Mouse (Mus musculus) hindbrain, embryonic 13.5 days (tissue): Measurements from ENCODE around the gene Tmem210. TPM values are rescaled to one million over a fixed set of nuclear protein-coding genes. Genes with fewer than 3 reads are reported as not detected.
A peak's percentile ranks its signal among the peaks of the same experiment; 100 is the strongest.

Source experiments
- ATAC-seq: fragments of 200-750 bp; cut with Nextera tagmentation; 2 replicates; pipeline ENCODE4 v1.8.0; 2017; ENCODE audit warnings: moderate TSS enrichment; ENCODE audit not compliant: low FRiP score
- H3K27ac ChIP-seq: fragments of 300-500 bp; sonication (generic); 2 replicates; pipeline ENCODE4 v1.5.1; 2015; ENCODE audit warnings: inconsistent platforms, mild to moderate bottlenecking, moderate library complexity
- H3K27me3 ChIP-seq: fragments of 300-500 bp; sonication (generic); 2 replicates; pipeline ENCODE4 v1.6.1; 2015; ENCODE audit warnings: mild to moderate bottlenecking, inconsistent platforms
- H3K36me3 ChIP-seq: fragments of 300-500 bp; sonication (generic); 2 replicates; pipeline ENCODE4 v1.6.1; 2015; ENCODE audit warnings: mild to moderate bottlenecking, inconsistent platforms
- H3K4me1 ChIP-seq: fragments of 300-500 bp; sonication (generic); replicated peaks from 2 replicates; pipeline ENCODE4 v1.6.1; 2015; ENCODE audit warnings: inconsistent platforms
- H3K4me2 ChIP-seq: fragments of 300-500 bp; sonication (generic); 2 replicates; pipeline ENCODE4 v1.6.1; 2015; ENCODE audit warnings: inconsistent platforms, mild to moderate bottlenecking, moderate library complexity
- H3K4me3 ChIP-seq: fragments of 300-500 bp; sonication (generic); 2 replicates; pipeline ENCODE4 v1.5.1; 2015; ENCODE audit warnings: mild to moderate bottlenecking, inconsistent platforms
- H3K9ac ChIP-seq: fragments of 300-500 bp; sonication (generic); 2 replicates; pipeline ENCODE4 v1.6.1; 2015; ENCODE audit warnings: mild to moderate bottlenecking, inconsistent platforms
- H3K9me3 ChIP-seq: fragments of 300-500 bp; sonication (generic); 2 replicates; pipeline ENCODE4 v1.6.1; 2016; ENCODE audit warnings: inconsistent platforms
- WGBS: fragments of 180-500 bp; shearing (Covaris S2); methylation state at CpG from one replicate; pipeline ENCODE4 v1.1.7; 2015; 5-methylcytosine and 5-hydroxymethylcytosine counted together
- polyA plus RNA-seq: library from polyadenylated mRNA; unstranded; fragments of >200 nt; fragmentation: Nextera tagmentation; extraction: Ambion mirVana; gene quantifications from 2 replicates; pipeline ENCODE4 v1.2.1, GENCODE M21; 2015

Gene Tmem210
- polyA plus RNA-seq, 1 experiment from 2014 or later: not detected

DNA sequence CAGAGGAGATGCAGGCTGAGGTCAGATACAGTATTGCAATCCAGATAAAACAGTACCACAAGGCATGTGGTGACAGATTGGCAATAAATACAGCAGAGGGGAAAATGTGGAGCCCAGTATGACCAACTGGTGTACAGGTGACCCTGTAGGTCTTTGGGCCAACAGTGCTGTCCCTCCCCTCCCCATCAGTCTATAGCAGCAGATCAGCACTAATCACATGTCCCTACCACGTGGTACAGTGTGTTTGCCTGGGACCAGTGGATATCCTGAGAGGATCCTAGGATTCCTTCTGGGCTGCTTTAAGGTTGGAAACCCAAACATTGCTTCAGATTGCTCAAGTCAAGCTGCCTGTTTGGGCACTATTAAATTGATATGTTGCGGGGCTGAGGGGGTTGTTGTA, 45.6 kb downstream of the Tmem210 start:
- Histone ChIP-seq H3K4me1 (peaks cover 33% of the 10 kb centered on the region), H3K27ac (no peak overlapping the region), H3K9me3 (no peaks in the 10 kb centered on the region), H3K4me2 (peak overlapping the region; percentile 97), H3K27me3 (no peaks in the 10 kb centered on the region), H3K9ac (peak overlapping the region; percentile 88), H3K36me3 (peaks cover 48% of the 10 kb centered on the region), H3K4me3 (peak overlapping the region; percentile 91)
- ATAC-seq: no peak
- WGBS: 88% methylated on average over 2 of the region's 2 CpGs

DNA sequence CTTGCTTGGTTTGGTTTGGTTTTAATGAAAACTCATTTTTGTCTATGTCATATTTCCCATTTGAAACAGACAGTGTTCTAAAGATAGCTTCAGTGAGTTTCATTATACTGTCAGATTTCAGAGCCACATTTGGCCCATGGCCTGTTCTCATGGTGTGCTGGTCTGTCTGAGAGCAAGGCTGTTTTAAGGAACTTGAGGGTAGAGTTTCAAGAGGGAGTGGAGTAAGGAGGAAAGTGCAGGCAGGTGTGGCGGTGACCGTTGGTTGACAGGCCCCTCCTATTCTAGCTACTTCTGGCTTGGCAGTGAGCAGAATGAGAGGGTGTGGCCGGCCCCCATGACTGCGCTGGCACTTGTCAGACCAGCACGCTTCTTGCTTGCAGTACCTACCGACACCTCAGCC, 50.4 kb downstream of the Tmem210 start:
- WGBS: 96% methylated on average over 6 of the region's 6 CpGs
- H3K36me3 ChIP-seq: peaks cover 86% of the 10 kb centered on the region

More for the DNA sequence above, 50.4 kb downstream of the Tmem210 start:
- Histone ChIP-seq H3K9ac (no peak overlapping the region), H3K4me1 (peaks cover 21% of the 10 kb centered on the region), H3K27ac (no peak overlapping the region), H3K4me2 (no peak overlapping the region), H3K9me3 (no peaks in the 10 kb centered on the region), H3K4me3 (no peak overlapping the region), H3K27me3 (no peaks in the 10 kb centered on the region)
- no peak for ATAC-seq

Other genes starting within 250 kb of the Tmem210 start
- 130 and 136 TPM in 2 replicates for gene Nsmf, start 233.8 kb upstream of the Tmem210 start, polyA plus RNA-seq
- gene Entpd8, start 207.8 kb upstream of the Tmem210 start, polyA plus RNA-seq: not detected in 2 replicates
- gene Noxa1, start 193.0 kb upstream of the Tmem210 start, polyA plus RNA-seq: not detected in 2 replicates
- 21.4 and 24.6 TPM in 2 replicates for gene Nrarp, start 107.4 kb upstream of the Tmem210 start, polyA plus RNA-seq
- gene Tor4a, start 91.3 kb upstream of the Tmem210 start, polyA plus RNA-seq: 1.6 and 1.9 TPM in 2 replicates
- gene Nelfb, start 76.7 kb upstream of the Tmem210 start, polyA plus RNA-seq: 98.3 and 104 TPM in 2 replicates
- gene Stpg3, start 73.5 kb upstream of the Tmem210 start, polyA plus RNA-seq: not detected in 2 replicates
- 0.40 and 1.3 TPM in 2 replicates for gene Fam166a, start 69.4 kb upstream of the Tmem210 start, polyA plus RNA-seq
- gene Tubb4b, start 63.4 kb upstream of the Tmem210 start, polyA plus RNA-seq: 349 and 363 TPM in 2 replicates
- gene Slc34a3, start 53.8 kb upstream of the Tmem210 start, polyA plus RNA-seq: not detected in 2 replicates
- not detected in 2 replicates for gene Rnf224, start 51.4 kb upstream of the Tmem210 start, polyA plus RNA-seq
- 90.3 and 92.4 TPM in 2 replicates for gene Rnf208, start 45.9 kb upstream of the Tmem210 start, polyA plus RNA-seq
- 0.26 TPM in 1 of 2 replicates, not detected in the other for gene Cysrt1, start 45.7 kb upstream of the Tmem210 start, polyA plus RNA-seq
- gene AL732309.1, start 41.3 kb upstream of the Tmem210 start, polyA plus RNA-seq: 5.1 and 6.2 TPM in 2 replicates
- 18.6 and 20.9 TPM in 2 replicates for gene Tmem203, start 32.7 kb upstream of the Tmem210 start, polyA plus RNA-seq
- gene Tprn, start 25.5 kb upstream of the Tmem210 start, polyA plus RNA-seq: 16.2 and 17.6 TPM in 2 replicates
- gene Ssna1, start 15.7 kb upstream of the Tmem210 start, polyA plus RNA-seq: 189 and 199 TPM in 2 replicates
- gene Anapc2, start 15.7 kb upstream of the Tmem210 start, polyA plus RNA-seq: 143 TPM in 2 replicates
- 0.22 TPM in 1 of 2 replicates, not detected in the other for gene Lrrc26, start 1.8 kb downstream of the Tmem210 start, polyA plus RNA-seq
- 22.5 and 24.5 TPM in 2 replicates for gene Grin1, start 31.0 kb downstream of the Tmem210 start, polyA plus RNA-seq
- gene Man1b1, start 44.2 kb downstream of the Tmem210 start, polyA plus RNA-seq: 50.0 and 59.8 TPM in 2 replicates
- gene Dpp7, start 68.2 kb downstream of the Tmem210 start, polyA plus RNA-seq: 22.8 and 23.0 TPM in 2 replicates
- gene Uap1l1, start 77.5 kb downstream of the Tmem210 start, polyA plus RNA-seq: 5.2 and 6.2 TPM in 2 replicates
- 9.6 and 16.5 TPM in 2 replicates for gene Sapcd2, start 84.2 kb downstream of the Tmem210 start, polyA plus RNA-seq
- gene Entpd2, start 107.7 kb downstream of the Tmem210 start, polyA plus RNA-seq: 2.6 and 3.6 TPM in 2 replicates
- 411 and 423 TPM in 2 replicates for gene Npdc1, start 111.2 kb downstream of the Tmem210 start, polyA plus RNA-seq
- gene Fut7, start 135.1 kb downstream of the Tmem210 start, polyA plus RNA-seq: 0.19 TPM in 1 of 2 replicates, not detected in the other
- 10.0 and 11.6 TPM in 2 replicates for gene Abca2, start 140.6 kb downstream of the Tmem210 start, polyA plus RNA-seq
- 3.4 and 3.7 TPM in 2 replicates for gene Clic3, start 168.7 kb downstream of the Tmem210 start, polyA plus RNA-seq
- gene Paxx, start 172.9 kb downstream of the Tmem210 start, polyA plus RNA-seq: 91.6 and 98.8 TPM in 2 replicates
- gene Ptgds, start 181.9 kb downstream of the Tmem210 start, polyA plus RNA-seq: 50.3 and 50.5 TPM in 2 replicates
- not detected in 2 replicates for gene Lcn12, start 205.8 kb downstream of the Tmem210 start, polyA plus RNA-seq
- gene Fbxw5, start 212.6 kb downstream of the Tmem210 start, polyA plus RNA-seq: 119 and 125 TPM in 2 replicates
- 5.4 and 5.5 TPM in 2 replicates for gene C8g, start 213.6 kb downstream of the Tmem210 start, polyA plus RNA-seq